Mouse (Mus musculus) erythroblast, embryonic 14.5 days (primary cell): ENCODE results near the gene Shkbp1. TPM values are rescaled to one million over a fixed set of nuclear protein-coding genes. Genes with fewer than 3 reads are reported as not detected.

ENCODE experiments used
- H3K27me3 ChIP-seq: 2 replicates; pipeline ENCODE4 v1.6.1; 2012; ENCODE audit warnings: inconsistent platforms; ENCODE audit not compliant: control insufficient read depth
- H3K36me3 ChIP-seq: 2 replicates; pipeline ENCODE4 v1.6.1; 2012; ENCODE audit warnings: mild to moderate bottlenecking, inconsistent platforms; ENCODE audit not compliant: control insufficient read depth
- H3K4me1 ChIP-seq: 2 replicates; pipeline ENCODE4 v1.6.1; 2012; ENCODE audit warnings: inconsistent platforms; ENCODE audit not compliant: control insufficient read depth
- H3K4me3 ChIP-seq: replicated peaks from 2 replicates; pipeline ENCODE3; 2012; ENCODE audit warnings: moderate library complexity, mild to moderate bottlenecking, inconsistent platforms
- H3K9me3 ChIP-seq: 2 replicates; pipeline ENCODE4 v1.6.1; 2012; ENCODE audit warnings: low read length, inconsistent platforms, mixed read lengths; ENCODE audit not compliant: control insufficient read depth
- GATA1 ChIP-seq: IDR thresholded peaks from 2 replicates; pipeline ENCODE4 v1.6.1; 2012; ENCODE audit warnings: low read length, inconsistent platforms, mixed read lengths
- TAL1 ChIP-seq: IDR thresholded peaks from 3 replicates; pipeline ENCODE4 v1.6.1; 2012; ENCODE audit warnings: low read length, inconsistent platforms, mixed read lengths
- polyA plus RNA-seq: library from polyadenylated mRNA; stranded (reverse); fragments of >175 nt; gene quantifications from 2 replicates; pipeline ENCODE4 v1.2.3, GENCODE M21; 2012

The Shkbp1 gene
- polyA plus RNA-seq, 1 experiment: 13.0 TPM

- H3K4me1 ChIP-seq: peaks cover 17% of the 10 kb centered on the region
- H3K9me3 ChIP-seq: peaks cover 5% of the 10 kb centered on the region
- H3K36me3 ChIP-seq: no peaks in the 10 kb centered on the region
- no peak for TF ChIP-seq GATA1
- TF ChIP-seq TAL1: no peak
- no peak overlapping the region for H3K4me3 ChIP-seq
- H3K27me3 ChIP-seq: peaks cover 96% of the 10 kb centered on the region
Observed at GRCm38 (mm10) chr7:27325697-27326096, 30.1 kb downstream of the Shkbp1 start.

GRCm38 (mm10) chr7:27324928-27325327 is 30.9 kb downstream of the Shkbp1 start:
- H3K4me1 ChIP-seq: peaks cover 10% of the 10 kb centered on the region
- H3K4me3 ChIP-seq: no peak overlapping the region
- H3K36me3 ChIP-seq: no peaks in the 10 kb centered on the region
- no peak for TF ChIP-seq TAL1
- no peak for TF ChIP-seq GATA1
- H3K27me3 ChIP-seq: peaks cover 89% of the 10 kb centered on the region
- peaks cover 2% of the 10 kb centered on the region; the same call in 1 of the 2 replicates for H3K9me3 ChIP-seq

GRCm38 (mm10) chr7:27324161-27324560 is 31.7 kb downstream of the Shkbp1 start:
- no peaks in the 10 kb centered on the region for H3K36me3 ChIP-seq
- no peak overlapping the region for H3K4me3 ChIP-seq
- no peaks in the 10 kb centered on the region; the same call in 1 of the 2 replicates for H3K9me3 ChIP-seq
- TF ChIP-seq TAL1 (no peak), GATA1 (no peak)
- H3K4me1 ChIP-seq: peaks cover 2% of the 10 kb centered on the region
- H3K27me3 ChIP-seq: peaks cover 81% of the 10 kb centered on the region

GRCm38 (mm10) chr7:27323001-27323400 is 32.8 kb downstream of the Shkbp1 start:
- Histone ChIP-seq H3K9me3 (no peaks in the 10 kb centered on the region; the same call in 1 of the 2 replicates), H3K4me1 (no peaks in the 10 kb centered on the region), H3K27me3 (peaks cover 70% of the 10 kb centered on the region), H3K36me3 (no peaks in the 10 kb centered on the region), H3K4me3 (no peak overlapping the region)
- no peak for TF ChIP-seq TAL1
- TF ChIP-seq GATA1: no peak

GRCm38 (mm10) chr7:27322291-27322690 is 33.5 kb downstream of the Shkbp1 start:
- Histone ChIP-seq H3K27me3 (peaks cover 63% of the 10 kb centered on the region), H3K4me1 (no peaks in the 10 kb centered on the region), H3K9me3 (no peaks in the 10 kb centered on the region; the same call in 1 of the 2 replicates), H3K4me3 (no peak overlapping the region), H3K36me3 (no peaks in the 10 kb centered on the region)
- TF ChIP-seq GATA1: no peak

GRCm38 (mm10) chr7:27319411-27319810 is 36.4 kb downstream of the Shkbp1 start:
- TF ChIP-seq GATA1 (no peak), TAL1 (no peak)

GRCm38 (mm10) chr7:27315958-27316357 is 39.9 kb downstream of the Shkbp1 start:
- Histone ChIP-seq H3K4me1 (no peaks in the 10 kb centered on the region), H3K27me3 (peaks cover 9% of the 10 kb centered on the region), H3K4me3 (no peak overlapping the region), H3K9me3 (peaks cover 10% of the 10 kb centered on the region), H3K36me3 (no peaks in the 10 kb centered on the region)
- TF ChIP-seq GATA1 (no peak), TAL1 (no peak)

More at GRCm38 (mm10) chr7:27319411-27319810, 36.4 kb downstream of the Shkbp1 start:
- H3K4me3 ChIP-seq: no peak overlapping the region
- H3K4me1 ChIP-seq: no peaks in the 10 kb centered on the region
- H3K36me3 ChIP-seq: no peaks in the 10 kb centered on the region
- peaks cover 2% of the 10 kb centered on the region for H3K9me3 ChIP-seq
- H3K27me3 ChIP-seq: peaks cover 34% of the 10 kb centered on the region

- TF ChIP-seq GATA1: no peak
- TF ChIP-seq TAL1: no peak
- Histone ChIP-seq H3K9me3 (peaks cover 10% of the 10 kb centered on the region), H3K4me3 (no peak overlapping the region), H3K36me3 (no peaks in the 10 kb centered on the region), H3K27me3 (peaks cover 19% of the 10 kb centered on the region), H3K4me1 (peaks cover 3% of the 10 kb centered on the region)
Observed at GRCm38 (mm10) chr7:27314393-27314792, 41.4 kb downstream of the Shkbp1 start.

- Histone ChIP-seq H3K4me3 (no peak overlapping the region), H3K9me3 (peaks cover 10% of the 10 kb centered on the region), H3K36me3 (no peaks in the 10 kb centered on the region), H3K27me3 (peaks cover 24% of the 10 kb centered on the region), H3K4me1 (peaks cover 3% of the 10 kb centered on the region)
- no peak for TF ChIP-seq GATA1
- no peak for TF ChIP-seq TAL1
Observed at GRCm38 (mm10) chr7:27311651-27312284, 44.1 kb downstream of the Shkbp1 start.
